Mouse (Mus musculus): ENCODE measurements around the gene Ypel4.

- TF ChIP-seq MYOG (IDR thresholded peaks at IDR 0.05; ENCODE audit: control insufficient read depth, extremely low read depth, insufficient read length): no peak
- no peak for TF ChIP-seq MAX (IDR thresholded peaks at IDR 0.05)
- TF ChIP-seq CTCF (IDR thresholded peaks at IDR 0.05; ENCODE audit: control insufficient read depth, insufficient read depth, insufficient read length): no peak
- TF ChIP-seq MYOD1 (IDR thresholded peaks at IDR 0.05; ENCODE audit: control insufficient read depth, insufficient read length, low read depth): no peak
- TF ChIP-seq FOSL1 (IDR thresholded peaks at IDR 0.05; ENCODE audit: insufficient read depth, low read length, poor library complexity, severe bottlenecking): no peak
Observed at GRCm38 (mm10) chr2:84731206-84731605, 2.7 kb upstream of the Ypel4 start.
